Mouse (Mus musculus) heart, adult 2 months (tissue): ENCODE results near the gene Banf2. TPM values are rescaled to one million over a fixed set of nuclear protein-coding genes. Genes with fewer than 3 reads are reported as not detected.

ENCODE experiments used
- DNase-seq, 2 experiments: peaks; one replicate each; pipeline ENCODE4 v3.0.0; 2021
- H3K27ac ChIP-seq: fragments of 200-600 bp; 2 replicates; pipeline ENCODE4 v1.8.1; 2022
- H3K27me3 ChIP-seq: fragments of 200-500 bp; 2 replicates; pipeline ENCODE4 v1.6.1; 2012; ENCODE audit warnings: mild to moderate bottlenecking, low read length, inconsistent platforms, mixed read lengths; ENCODE audit not compliant: control insufficient read depth, insufficient read depth
- H3K36me3 ChIP-seq: fragments of 200-500 bp; 2 replicates; pipeline ENCODE4 v1.6.1; 2012; ENCODE audit warnings: low read length, inconsistent platforms; ENCODE audit not compliant: control insufficient read depth, insufficient read depth
- H3K4me1 ChIP-seq: fragments of 200-500 bp; 2 replicates; pipeline ENCODE4 v1.6.1; 2011; ENCODE audit warnings: low read length; ENCODE audit not compliant: control insufficient read depth, insufficient read depth
- H3K4me3 ChIP-seq: fragments of 200-600 bp; 2 replicates; pipeline ENCODE4 v1.8.1; 2022
- H3K79me2 ChIP-seq: fragments of 200-500 bp; replicated peaks from 2 replicates; pipeline ENCODE4 v1.6.1; 2012; ENCODE audit warnings: mild to moderate bottlenecking, inconsistent platforms, low read length, moderate library complexity, mixed read lengths; ENCODE audit not compliant: control insufficient read depth, insufficient read depth
- H3K9ac ChIP-seq: fragments of 200-500 bp; 2 replicates; pipeline ENCODE4 v1.6.1; 2012; ENCODE audit warnings: low read depth, mild to moderate bottlenecking, control low read depth, inconsistent platforms, low read length, mixed read lengths
- CTCF ChIP-seq: fragments of 200-600 bp; IDR thresholded peaks from 2 replicates; pipeline ENCODE4 v1.8.1; 2022; ENCODE audit warnings: antibody characterized with exemption, mild to moderate bottlenecking, moderate library complexity
- EP300 ChIP-seq: fragments of 200-500 bp; IDR thresholded peaks from 2 replicates; pipeline ENCODE4 v1.6.1; 2011; ENCODE audit warnings: low read depth, low read length, control low read depth; ENCODE audit not compliant: insufficient read depth
- POLR2A ChIP-seq: fragments of 200-500 bp; IDR thresholded peaks from 2 replicates; pipeline ENCODE4 v1.6.1; 2011; ENCODE audit warnings: mild to moderate bottlenecking, low read depth, low read length, control low read depth; ENCODE audit not compliant: insufficient read depth
- WGBS: fragments of 180-500 bp; shearing (Covaris S2); methylation state at CpG from one replicate; pipeline ENCODE4 v1.1.7; 2018; 5-methylcytosine and 5-hydroxymethylcytosine counted together
- intact Hi-C: fragments of 180-260 bp; cut with DNase I; formaldehyde crosslinking; loops from one replicate; pipeline ENCODE4 v1.15.1; 2025
- polyA plus RNA-seq: library from polyadenylated mRNA; depleted of rRNA; stranded (reverse); fragments of >200 nt; gene quantifications from 2 replicates; pipeline ENCODE4 v1.2.3, GENCODE M21; 2012
- total RNA-seq, 2 experiments: library from RNA; stranded (reverse); gene quantifications; 2 replicates each; pipeline ENCODE4 v1.2.3; 2021

Banf2 gene
- total and polyA plus RNA-seq, 3 experiments, result not detected

DNA sequence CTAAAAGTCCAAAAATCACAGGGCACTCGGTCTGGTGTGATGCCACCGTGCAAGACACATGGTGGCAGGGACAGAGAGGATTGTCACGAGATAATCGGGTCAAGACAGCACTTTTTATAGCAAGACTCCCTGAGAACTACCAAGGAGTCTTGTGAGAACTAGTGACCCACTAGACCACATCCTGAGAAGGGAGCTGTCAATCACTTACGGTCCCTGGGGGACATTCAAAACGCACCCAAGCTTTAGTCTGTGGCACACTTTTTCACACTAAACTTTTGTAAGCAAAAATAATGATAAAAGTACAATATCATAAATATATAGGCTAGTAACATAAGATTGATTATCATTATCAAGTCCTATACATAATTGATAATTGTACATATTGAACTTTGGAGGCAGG lies 18.0 kb downstream of the Banf2 start:
- Histone ChIP-seq H3K79me2 (no peaks in the 10 kb centered on the region), H3K36me3 (no peaks in the 10 kb centered on the region), H3K4me1 (peaks cover 5% of the 10 kb centered on the region), H3K9ac (no peak overlapping the region), H3K27me3 (no peaks in the 10 kb centered on the region), H3K4me3 (no peak overlapping the region), H3K27ac (no peak overlapping the region)
- DNase-seq, result no peak
- TF ChIP-seq EP300, result no peak
- TF ChIP-seq POLR2A, result no peak
- WGBS, result 88% methylated on average over 6 of the region's 6 CpGs
- intact Hi-C loops, result no loop called here

GRCm38 (mm10) chr2:144052410-144053065 lies 19.7 kb downstream of the Banf2 start:
- Histone ChIP-seq H3K27me3 (no peaks in the 10 kb centered on the region), H3K4me1 (peaks cover 2% of the 10 kb centered on the region), H3K79me2 (no peaks in the 10 kb centered on the region), H3K4me3 (no peak overlapping the region), H3K36me3 (no peaks in the 10 kb centered on the region), H3K9ac (no peak overlapping the region), H3K27ac (peak overlapping the region; percentile 9; the same call in 1 of the 2 replicates)
- TF ChIP-seq CTCF (no peak), POLR2A (no peak), EP300 (no peak)
- DNase-seq, result peak; percentile 47 to 62
- WGBS, result 66% methylated on average over 8 of the region's 8 CpGs
- intact Hi-C loops, result no loop called here

DNA sequence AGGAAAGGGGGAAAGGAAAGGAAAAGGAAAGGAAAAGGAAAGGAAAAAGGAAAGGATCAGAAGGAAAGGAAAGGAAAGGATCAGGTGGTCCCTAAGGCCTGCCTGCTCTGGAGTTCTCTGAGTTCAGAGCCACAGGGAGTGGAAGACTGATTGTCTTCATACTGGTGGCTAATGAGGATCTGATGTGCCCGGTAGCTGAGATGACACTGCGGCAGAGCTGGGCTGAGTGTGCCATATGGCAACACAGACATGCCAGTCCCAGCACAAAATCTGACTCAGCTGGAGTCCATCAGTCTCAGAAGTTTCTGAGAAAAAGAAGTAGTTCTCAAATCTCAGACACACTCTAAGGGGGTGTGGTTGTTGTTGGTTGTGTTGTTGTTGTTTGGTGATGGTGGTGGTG lies 24.9 kb downstream of the Banf2 start:
- DNase-seq, result no peak
- no peaks in the 10 kb centered on the region for H3K36me3 ChIP-seq
- WGBS, result 80% methylated on average over 2 of the region's 2 CpGs
- H3K27me3 ChIP-seq, result no peaks in the 10 kb centered on the region
- no peaks in the 10 kb centered on the region for H3K79me2 ChIP-seq
- H3K27ac ChIP-seq, result no peak overlapping the region
- intact Hi-C loops, result no loop called here
- H3K9ac ChIP-seq, result no peak overlapping the region
- no peak for TF ChIP-seq POLR2A
- TF ChIP-seq EP300, result no peak
- TF ChIP-seq CTCF, result no peak
- H3K4me1 ChIP-seq, result peaks cover 2% of the 10 kb centered on the region
- H3K4me3 ChIP-seq, result no peak overlapping the region

GRCm38 (mm10) chr2:144061701-144062100 lies 28.8 kb downstream of the Banf2 start:
- H3K4me3 ChIP-seq, result no peak overlapping the region
- intact Hi-C loops, result no loop called here
- no peaks in the 10 kb centered on the region for H3K27me3 ChIP-seq
- TF ChIP-seq POLR2A (no peak), EP300 (no peak), CTCF (no peak)
- no peaks in the 10 kb centered on the region for H3K79me2 ChIP-seq
- no peak overlapping the region for H3K27ac ChIP-seq
- no peaks in the 10 kb centered on the region for H3K4me1 ChIP-seq
- no peak for DNase-seq
- no peaks in the 10 kb centered on the region for H3K36me3 ChIP-seq
- 43% methylated on average over 6 of the region's 6 CpGs for WGBS
- H3K9ac ChIP-seq, result no peak overlapping the region

- no peak overlapping the region for H3K27ac ChIP-seq
- H3K9ac ChIP-seq, result no peak overlapping the region
- no peaks in the 10 kb centered on the region; the same call in 1 of the 2 replicates for H3K4me1 ChIP-seq
- TF ChIP-seq CTCF (no peak), EP300 (no peak), POLR2A (no peak)
- DNase-seq, result no peak
- WGBS, result 97% methylated on average over 2 of the region's 2 CpGs
- H3K4me3 ChIP-seq, result no peak overlapping the region
- no peaks in the 10 kb centered on the region for H3K79me2 ChIP-seq
- H3K36me3 ChIP-seq, result no peaks in the 10 kb centered on the region
- intact Hi-C loops, result no loop called here
- no peaks in the 10 kb centered on the region for H3K27me3 ChIP-seq
Measured at GRCm38 (mm10) chr2:144065499-144065898, 32.6 kb downstream of the Banf2 start.

DNA sequence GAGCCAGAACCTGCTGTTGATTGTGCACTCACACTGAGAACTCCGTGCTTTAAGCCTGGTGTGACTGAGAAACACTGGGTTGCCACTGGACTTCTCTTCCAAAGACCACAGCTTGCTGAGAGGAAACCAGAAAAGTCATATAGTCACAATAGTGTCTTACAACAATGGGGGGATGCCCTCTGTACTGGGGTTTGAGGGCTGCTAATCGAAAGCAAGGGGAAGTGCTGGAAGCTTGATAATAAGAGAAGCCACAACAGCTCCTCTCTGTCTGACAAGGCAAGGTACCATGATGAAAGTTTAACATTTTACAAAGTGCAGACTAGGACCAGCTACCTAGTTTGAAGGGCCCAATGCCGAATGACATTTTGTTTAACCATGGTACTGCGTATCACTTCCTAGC lies 36.8 kb downstream of the Banf2 start:
- Histone ChIP-seq H3K9ac (no peak overlapping the region), H3K36me3 (no peaks in the 10 kb centered on the region), H3K79me2 (no peaks in the 10 kb centered on the region), H3K4me3 (no peak overlapping the region), H3K4me1 (no peaks in the 10 kb centered on the region; the same call in 1 of the 2 replicates), H3K27me3 (no peaks in the 10 kb centered on the region), H3K27ac (no peak overlapping the region)
- no peak for DNase-seq
- 83% methylated on average over 4 of the region's 4 CpGs for WGBS
- intact Hi-C loops, result no loop called here
- TF ChIP-seq CTCF (no peak), POLR2A (no peak), EP300 (no peak)
